Mouse (Mus musculus): ENCODE data around the gene Slc2a12.

- TF ChIP-seq CTCF (IDR thresholded peaks at IDR 0.05; ENCODE audit: extremely low read depth, insufficient read length, insufficient replicate concordance, low read depth, low read length) (no peak), POLR2A (IDR thresholded peaks at IDR 0.05; ENCODE audit: low read depth, low read length) (no peak)
Measured at GRCm38 (mm10) chr10:22701485-22702315, 56.9 kb downstream of the Slc2a12 start.

Measured in small intestine, adult 2 months (tissue).